Mouse (Mus musculus) limb, embryonic 14.5 days (tissue): ENCODE results near the gene Skap1. TPM values are rescaled to one million over a fixed set of nuclear protein-coding genes. Genes with fewer than 3 reads are reported as not detected.
A peak's percentile ranks its signal among the peaks of the same experiment; 100 is the strongest.

Experiments used
- ATAC-seq: fragments of 200-750 bp; cut with Nextera tagmentation; 2 replicates; pipeline ENCODE4 v1.8.0; 2017; ENCODE audit warnings: low read depth, moderate number of reproducible peaks, moderate TSS enrichment; ENCODE audit not compliant: low FRiP score
- DNase-seq: peaks from one replicate; pipeline ENCODE4 v3.0.0-alpha.2; 2015; ENCODE audit warnings: low spot score
- H3K27ac ChIP-seq: fragments of 300-500 bp; sonication (generic); replicated peaks from 2 replicates; pipeline ENCODE4 v1.5.1; 2014; ENCODE audit warnings: low read depth, mild to moderate bottlenecking, low read length, moderate library complexity, mixed read lengths
- H3K27me3 ChIP-seq: fragments of 300-500 bp; sonication (generic); 2 replicates; pipeline ENCODE4 v1.6.1; 2014; ENCODE audit warnings: low read length, mixed read lengths; ENCODE audit not compliant: control insufficient read depth, insufficient read depth
- H3K36me3 ChIP-seq: fragments of 300-500 bp; sonication (generic); 2 replicates; pipeline ENCODE4 v1.6.1; 2014; ENCODE audit warnings: mild to moderate bottlenecking, low read length, moderate library complexity, mixed read lengths; ENCODE audit not compliant: control insufficient read depth, insufficient read depth
- H3K4me1 ChIP-seq: fragments of 300-500 bp; sonication (generic); 2 replicates; pipeline ENCODE4 v1.6.1; 2014; ENCODE audit warnings: antibody characterized with exemption, low read length, mixed read lengths; ENCODE audit not compliant: control insufficient read depth, insufficient read depth
- H3K4me2 ChIP-seq: fragments of 300-500 bp; sonication (generic); replicated peaks from 2 replicates; pipeline ENCODE4 v1.6.1; 2014; ENCODE audit warnings: low read depth, mild to moderate bottlenecking, low read length, moderate library complexity; ENCODE audit not compliant: severe bottlenecking
- H3K4me3 ChIP-seq: fragments of 300-500 bp; sonication (generic); replicated peaks from 2 replicates; pipeline ENCODE4 v1.5.1; 2014; ENCODE audit warnings: low read length
- H3K9ac ChIP-seq: fragments of 300-500 bp; sonication (generic); 2 replicates; pipeline ENCODE4 v1.6.1; 2014; ENCODE audit warnings: mild to moderate bottlenecking, low read depth, low read length, moderate library complexity; ENCODE audit not compliant: severe bottlenecking
- H3K9me3 ChIP-seq: fragments of 300-500 bp; sonication (generic); 2 replicates; pipeline ENCODE4 v1.6.1; 2016; ENCODE audit warnings: low read length; ENCODE audit not compliant: control insufficient read depth
- POLR2A ChIP-seq: fragments of 200-500 bp; IDR thresholded peaks from 2 replicates; pipeline ENCODE4 v1.8.0; 2012; ENCODE audit warnings: inconsistent platforms, mild to moderate bottlenecking, moderate library complexity, borderline replicate concordance; ENCODE audit not compliant: insufficient read depth, insufficient read length; ENCODE audit errors: extremely low read depth
- WGBS: fragments of 180-500 bp; shearing (Covaris S2); extraction: QIAGEN DNeasy Blood & Tissue Kit; methylation state at CpG from one replicate; pipeline ENCODE4 v1.1.7; 2014; 5-methylcytosine and 5-hydroxymethylcytosine counted together
- polyA plus RNA-seq, 2 experiments: library from polyadenylated mRNA; depleted of rRNA in 1 of 2; stranded (reverse) in 1 of 2; unstranded in 1 of 2; fragments of >200 nt; fragmentation: Nextera tagmentation in 1 of 2; extraction: Ambion mirVana in 1 of 2; gene quantifications; 2 replicates each; pipeline versions ENCODE4 v1.2.1 to v1.2.3; 2012 to 2014

Skap1 gene
- polyA plus RNA-seq, 2 experiments, result 0.67 to 2.1 TPM

DNA sequence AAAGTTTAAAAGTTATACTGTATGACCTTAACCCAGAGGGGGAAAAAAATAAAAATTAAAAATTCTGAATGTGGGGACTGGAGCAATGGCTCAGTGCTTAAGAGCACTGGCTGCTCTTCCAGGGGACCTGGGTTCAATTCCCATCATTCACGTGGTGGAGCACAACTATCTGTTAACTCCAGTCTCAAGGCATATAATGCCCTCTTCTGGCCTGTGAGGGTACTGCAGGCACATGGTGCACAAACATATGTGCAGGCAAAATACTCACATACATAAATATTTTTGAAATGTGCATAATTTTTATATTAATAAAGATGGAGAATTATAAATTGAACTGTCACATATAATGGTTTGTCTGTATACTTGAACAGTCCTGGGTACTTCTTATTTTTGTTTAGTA, 99.7 kb downstream of the Skap1 start:
- H3K4me2 ChIP-seq, result no peak overlapping the region
- no peak for ATAC-seq
- H3K9ac ChIP-seq, result no peak overlapping the region
- no peak overlapping the region for H3K27ac ChIP-seq
- DNase-seq, result no peak
- H3K9me3 ChIP-seq, result no peaks in the 10 kb centered on the region
- no peaks in the 10 kb centered on the region for H3K27me3 ChIP-seq
- no peak for TF ChIP-seq POLR2A
- no peaks in the 10 kb centered on the region for H3K36me3 ChIP-seq
- no peak overlapping the region for H3K4me3 ChIP-seq
- 71% methylated on average over 1 of the region's 1 CpGs for WGBS
- H3K4me1 ChIP-seq, result no peaks in the 10 kb centered on the region

- H3K4me1 ChIP-seq, result no peaks in the 10 kb centered on the region
- no peak overlapping the region for H3K4me3 ChIP-seq
- DNase-seq (no peak), ATAC-seq (no peak)
- H3K9ac ChIP-seq, result no peak overlapping the region
- no peaks in the 10 kb centered on the region for H3K36me3 ChIP-seq
- TF ChIP-seq POLR2A, result no peak
- no peak overlapping the region for H3K4me2 ChIP-seq
- H3K9me3 ChIP-seq, result no peaks in the 10 kb centered on the region
- 32% methylated on average over 3 of the region's 3 CpGs for WGBS
- peaks cover 3% of the 10 kb centered on the region; the same call in 1 of the 2 replicates for H3K27me3 ChIP-seq
- H3K27ac ChIP-seq, result no peak overlapping the region
Measured at GRCm38 (mm10) chr11:96572515-96572914, 108.1 kb downstream of the Skap1 start.

GRCm38 (mm10) chr11:96576491-96577427, 112.4 kb downstream of the Skap1 start:
- Histone ChIP-seq H3K9me3 (no peaks in the 10 kb centered on the region), H3K27me3 (peaks cover 19% of the 10 kb centered on the region), H3K4me3 (no peak overlapping the region), H3K9ac (no peak overlapping the region), H3K4me2 (no peak overlapping the region), H3K36me3 (no peaks in the 10 kb centered on the region), H3K27ac (no peak overlapping the region), H3K4me1 (no peaks in the 10 kb centered on the region)
- DNase-seq, result no peak
- ATAC-seq, result no peak
- TF ChIP-seq POLR2A, result no peak
- WGBS, result 45% methylated on average over 14 of the region's 14 CpGs

GRCm38 (mm10) chr11:96578551-96579283, 114.3 kb downstream of the Skap1 start:
- H3K27me3 ChIP-seq, result peaks cover 19% of the 10 kb centered on the region
- TF ChIP-seq POLR2A, result no peak
- DNase-seq (no peak), ATAC-seq (no peak)
- H3K9me3 ChIP-seq, result no peaks in the 10 kb centered on the region
- H3K4me1 ChIP-seq, result no peaks in the 10 kb centered on the region
- H3K36me3 ChIP-seq, result no peaks in the 10 kb centered on the region
- peak overlapping the region; percentile 32 for H3K4me2 ChIP-seq
- H3K27ac ChIP-seq, result no peak overlapping the region
- 10% methylated on average over 25 of the region's 25 CpGs for WGBS
- no peak overlapping the region for H3K9ac ChIP-seq
- H3K4me3 ChIP-seq, result peak overlapping the region; percentile 13; the same call in 1 of the 2 replicates

GRCm38 (mm10) chr11:96581604-96582384, 117.4 kb downstream of the Skap1 start:
- Histone ChIP-seq H3K4me2 (no peak overlapping the region), H3K27me3 (peaks cover 19% of the 10 kb centered on the region), H3K36me3 (no peaks in the 10 kb centered on the region), H3K4me3 (no peak overlapping the region), H3K27ac (no peak overlapping the region), H3K9me3 (no peaks in the 10 kb centered on the region), H3K4me1 (no peaks in the 10 kb centered on the region), H3K9ac (no peak overlapping the region)
- TF ChIP-seq POLR2A, result no peak
- ATAC-seq (no peak), DNase-seq (no peak)
- WGBS, result 46% methylated on average over 10 of the region's 10 CpGs
